Mouse (Mus musculus) monocyte, adult 2 months (primary cell): ENCODE measurements around the gene Itih1.

ENCODE experiments used
- DNase-seq, 2 experiments: peaks; one replicate each; pipeline ENCODE4 v3.0.0; 2022; ENCODE audit warnings: low spot score in 2 of 2, low read depth in 1 of 2

Itih1 gene

GRCm38 (mm10) chr14:30906001-30906400, 37.1 kb downstream of the Itih1 start:
- no peak for DNase-seq

DNA sequence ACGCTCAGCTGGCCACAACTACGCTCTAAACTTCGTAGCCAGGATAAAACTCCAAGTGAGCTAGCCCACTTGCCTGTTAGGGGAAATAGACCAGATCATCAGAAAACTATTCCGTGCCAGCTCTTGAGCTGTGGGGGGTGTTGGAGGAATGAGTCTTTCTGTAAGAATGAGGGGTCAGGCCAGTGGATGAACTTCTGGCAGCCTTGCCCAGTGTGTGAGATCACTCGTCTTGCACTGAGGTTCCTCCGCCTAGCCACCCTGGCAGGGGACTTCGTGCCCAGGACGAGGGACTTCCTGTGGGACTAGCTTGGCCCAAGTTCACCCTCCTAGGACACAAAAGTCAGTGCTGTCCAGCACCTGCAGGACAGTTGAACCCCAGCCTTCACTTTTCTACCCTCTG, 38.8 kb downstream of the Itih1 start:
- DNase-seq = no peak

GRCm38 (mm10) chr14:30903036-30903435, 40.1 kb downstream of the Itih1 start:
- no peak for DNase-seq

GRCm38 (mm10) chr14:30902628-30903027, 40.5 kb downstream of the Itih1 start:
- no peak for DNase-seq

DNA sequence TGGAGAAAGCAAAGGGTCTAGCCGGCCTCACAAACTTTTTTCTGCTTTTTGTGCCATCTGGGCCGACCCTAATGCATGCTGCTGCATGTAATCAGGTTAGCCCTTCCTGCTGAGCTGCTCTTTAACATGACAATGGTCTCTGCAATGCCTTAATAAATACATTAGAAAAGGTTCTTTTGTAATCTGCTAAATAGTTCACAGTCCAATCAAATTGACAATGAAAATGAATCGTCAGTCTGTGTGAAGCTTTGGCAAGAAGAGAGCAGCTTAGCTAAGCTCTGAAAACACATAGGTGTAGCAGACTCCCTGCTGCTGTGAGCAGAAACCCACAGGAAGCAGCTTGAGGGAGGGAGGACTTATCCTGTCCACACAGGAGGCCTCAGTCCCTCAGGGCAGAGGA, 43.1 kb downstream of the Itih1 start:
- no peak for DNase-seq

DNA sequence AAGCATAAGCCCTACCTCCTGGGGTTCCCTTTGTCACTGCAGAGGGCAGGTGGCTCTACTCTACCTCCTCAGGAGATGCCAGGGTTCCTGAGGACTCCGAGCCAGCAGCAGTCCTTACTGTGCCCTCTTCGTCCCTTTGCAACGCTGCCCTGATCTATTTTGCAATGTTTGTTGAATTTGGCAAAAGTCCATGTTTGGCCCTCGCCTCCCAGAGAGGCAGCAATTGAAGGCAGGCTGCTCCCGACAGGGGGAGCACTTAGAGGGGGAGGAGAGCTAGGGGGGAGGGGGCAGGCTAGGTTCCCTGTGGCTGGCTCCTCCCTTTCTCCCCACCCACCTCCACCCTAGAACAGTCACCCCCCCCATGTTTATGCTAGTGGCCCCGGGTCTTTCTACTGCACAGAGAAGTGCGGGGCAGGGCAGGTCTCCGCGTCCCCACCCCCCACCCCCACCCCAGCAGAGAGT, 54.8 kb downstream of the Itih1 start:
- DNase-seq = no peak

GRCm38 (mm10) chr14:30886204-30886603, 56.9 kb downstream of the Itih1 start, which contains the start of gene Itih4:
TSS of gene Itih4 (plus strand) at chr14:30886476.
- DNase-seq = no peak

- no peak for DNase-seq
These were observed 57.8 kb downstream of the Itih1 start for GRCm38 (mm10) chr14:30885298-30885697.

GRCm38 (mm10) chr14:30881718-30882108, 61.4 kb downstream of the Itih1 start:
- DNase-seq = no peak

DNA sequence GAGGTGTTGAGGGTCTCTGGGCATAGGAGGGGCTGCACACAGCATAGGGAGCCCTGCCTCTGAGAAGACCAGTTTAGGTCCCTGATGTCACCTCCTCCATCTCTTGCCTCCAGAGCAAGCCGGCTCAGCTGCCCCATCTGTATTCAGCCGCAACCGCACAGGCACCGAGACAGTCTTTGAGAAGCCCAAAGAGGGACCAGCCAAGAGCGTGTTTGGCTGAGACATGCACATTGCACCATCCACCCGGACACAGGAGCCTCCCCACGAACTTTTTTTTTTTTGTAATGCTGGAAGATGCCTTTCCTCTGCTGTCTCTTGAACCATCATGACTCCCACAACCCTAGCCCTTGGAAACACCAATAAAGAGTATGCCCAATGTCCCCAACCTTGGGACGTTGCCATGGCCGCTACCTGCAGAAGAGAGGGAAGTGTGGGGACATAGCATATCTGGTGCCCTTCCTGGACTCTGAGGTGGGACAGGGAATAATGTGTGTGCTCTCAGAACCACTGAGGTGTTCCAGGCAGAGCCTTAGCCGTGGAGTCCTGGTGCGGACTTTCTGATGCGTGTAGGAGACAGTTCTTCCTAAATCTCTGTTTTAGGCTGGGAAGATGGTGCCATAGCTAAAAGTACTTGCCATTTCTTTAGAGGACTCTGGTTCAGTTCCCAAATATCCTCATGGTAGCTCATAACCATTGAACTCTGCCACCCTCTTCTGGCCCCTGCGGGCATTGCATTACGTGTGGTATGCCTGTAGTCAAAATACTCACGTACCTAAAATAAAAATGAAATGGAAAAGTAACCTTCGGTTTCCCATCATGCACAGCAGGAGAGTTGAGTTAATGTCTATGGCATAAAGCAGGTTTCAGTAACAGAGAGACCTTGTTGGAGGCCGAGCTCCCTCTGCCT, 62.0 kb downstream of the Itih1 start:
- DNase-seq = peak in 1 of 2 experiments; percentile 16

DNA sequence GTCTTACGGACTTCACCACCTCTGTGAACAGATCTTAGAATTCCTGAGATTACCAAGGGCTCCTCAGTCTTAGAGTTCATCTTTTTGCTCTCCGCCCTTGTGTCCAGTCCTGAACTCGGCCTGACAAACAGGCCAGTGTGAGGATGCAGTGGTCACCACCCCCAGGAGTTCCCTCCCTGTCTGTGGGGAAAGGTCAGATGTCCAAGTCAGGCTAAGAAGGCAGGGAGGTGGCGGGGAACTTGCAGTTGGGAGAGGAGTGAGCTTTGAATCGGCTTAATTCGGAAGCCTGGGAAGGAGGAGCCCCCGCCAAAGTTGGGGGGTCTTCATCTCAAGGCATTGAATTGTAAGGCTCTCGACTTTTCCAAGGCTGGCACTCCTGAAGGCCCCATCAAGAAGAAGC, 62.8 kb downstream of the Itih1 start:
- DNase-seq = no peak

DNA sequence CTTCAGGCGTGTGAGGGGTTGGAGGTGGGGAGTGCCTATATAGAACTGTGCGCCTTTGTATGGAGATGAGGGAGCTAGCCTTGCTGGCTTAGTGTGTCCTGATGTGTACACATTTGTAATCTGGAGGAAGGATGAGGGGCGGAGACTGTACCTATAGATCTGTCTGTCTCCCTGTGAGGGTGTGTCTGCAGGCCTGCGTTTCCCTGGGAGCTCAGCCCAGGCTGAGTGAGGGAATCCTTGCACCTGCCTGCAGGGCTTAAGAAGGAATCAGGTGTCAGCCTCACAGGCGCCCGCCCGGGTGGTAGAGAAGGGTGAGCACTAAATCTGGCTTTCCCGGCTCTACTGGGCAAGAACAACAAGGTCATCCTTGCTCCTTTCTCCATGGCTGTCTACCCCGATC, 63.3 kb downstream of the Itih1 start:
- DNase-seq = no peak
